Mouse (Mus musculus): ENCODE measurements around the gene Cmtm5.

DNA sequence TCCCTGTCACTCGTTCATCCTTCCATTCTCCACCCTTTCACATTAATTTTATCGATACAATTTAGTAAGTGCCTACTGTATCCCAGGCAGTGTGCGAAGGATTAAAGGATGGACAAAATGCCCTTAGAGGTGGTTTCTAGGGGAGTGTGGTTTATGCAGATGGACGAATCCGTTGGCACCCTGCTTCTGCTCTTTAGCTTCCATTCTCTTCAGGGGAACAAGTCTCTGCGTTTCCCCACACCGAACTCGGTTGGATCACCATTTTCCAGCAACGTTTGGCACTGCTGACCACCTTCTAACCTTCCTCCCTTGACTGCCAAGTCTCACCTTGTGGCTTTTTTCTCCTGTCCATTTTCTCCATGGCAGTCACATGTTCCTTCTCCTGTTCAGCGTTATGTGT lies 22.7 kb upstream of the Cmtm5 start:
- TF ChIP-seq POLR2A (IDR thresholded peaks at IDR 0.05; ENCODE audit: extremely low read depth, insufficient read depth, low read length) (no peak), CTCF (IDR thresholded peaks at IDR 0.05; ENCODE audit: low read depth, low read length) (no peak)
